Mouse (Mus musculus) kidney, embryonic 16.5 days (tissue): ENCODE measurements at regions not wholly inside any gene's neighbourhood (a gene's known extent, or its start where the extent isn't known, plus 50 kb on each side); places are given as distances from the start of the nearest gene placed in this dataset.
"Not testable (repeated sequence)": the region's sequence is repeated elsewhere in the genome, so short reads cannot be mapped to it uniquely, and the experiment has no call there.

Source experiments
- ATAC-seq: fragments of 200-750 bp; cut with Nextera tagmentation; 2 replicates; pipeline ENCODE4 v1.8.0; 2017; ENCODE audit warnings: moderate TSS enrichment; ENCODE audit not compliant: low FRiP score, low TSS enrichment
- H3K27ac ChIP-seq: fragments of 300-500 bp; sonication (generic); 2 replicates; pipeline ENCODE4 v1.5.1; 2014; ENCODE audit warnings: low read length
- H3K27me3 ChIP-seq: fragments of 300-500 bp; sonication (generic); 2 replicates; pipeline ENCODE4 v1.6.1; 2014; ENCODE audit warnings: low read length, control low read depth, mixed read lengths; ENCODE audit not compliant: insufficient read depth
- H3K36me3 ChIP-seq: fragments of 300-500 bp; sonication (generic); 2 replicates; pipeline ENCODE4 v1.6.1; 2014; ENCODE audit warnings: low read length, control low read depth, mixed read lengths; ENCODE audit not compliant: insufficient read depth
- H3K4me1 ChIP-seq: fragments of 300-500 bp; sonication (generic); 2 replicates; pipeline ENCODE4 v1.6.1; 2014; ENCODE audit warnings: low read length, control low read depth, mixed read lengths; ENCODE audit not compliant: insufficient read depth
- H3K4me2 ChIP-seq: fragments of 300-500 bp; sonication (generic); replicated peaks from 2 replicates; pipeline ENCODE4 v1.6.1; 2014; ENCODE audit warnings: low read depth, low read length
- H3K4me3 ChIP-seq: fragments of 300-500 bp; sonication (generic); 2 replicates; pipeline ENCODE4 v1.5.1; 2014; ENCODE audit warnings: mild to moderate bottlenecking, low read length
- H3K9ac ChIP-seq: fragments of 300-500 bp; sonication (generic); replicated peaks from 2 replicates; pipeline ENCODE4 v1.6.1; 2014; ENCODE audit warnings: low read length
- H3K9me3 ChIP-seq: fragments of 300-500 bp; sonication (generic); 2 replicates; pipeline ENCODE4 v1.6.1; 2016; ENCODE audit warnings: low read length, control low read depth
- WGBS: fragments of 180-500 bp; shearing (Covaris S2); extraction: QIAGEN DNeasy Blood & Tissue Kit; methylation state at CpG from one replicate; pipeline ENCODE4 v1.1.7; 2014; 5-methylcytosine and 5-hydroxymethylcytosine counted together

GRCm38 (mm10) chr15:4313698-4314097, 61.6 kb upstream of the Plcxd3 start:
- H3K4me1 ChIP-seq, H3K4me3 ChIP-seq, H3K9me3 ChIP-seq, H3K9ac ChIP-seq, H3K27me3 ChIP-seq, ATAC-seq, H3K4me2 ChIP-seq, H3K27ac ChIP-seq, H3K36me3 ChIP-seq: not testable (repeated sequence)
- WGBS: 65% methylated on average over 3 of the region's 3 CpGs

- Histone ChIP-seq H3K9ac (no peak overlapping the region), H3K27me3 (no peaks in the 10 kb centered on the region), H3K4me2 (no peak overlapping the region), H3K4me1 (no peaks in the 10 kb centered on the region), H3K27ac (no peak overlapping the region), H3K4me3 (no peak overlapping the region), H3K36me3 (no peaks in the 10 kb centered on the region), H3K9me3 (no peaks in the 10 kb centered on the region)
- no peak for ATAC-seq
- 41% methylated on average over 3 of the region's 3 CpGs for WGBS
These were observed 59.4 kb upstream of the Plcxd3 start for GRCm38 (mm10) chr15:4315897-4316296.
